Mouse (Mus musculus): ENCODE measurements around the gene Nosip. TPM values are rescaled to one million over a fixed set of nuclear protein-coding genes. Genes with fewer than 3 reads are reported as not detected.
"Not testable (repeated sequence)": the region's sequence is repeated elsewhere in the genome, so short reads cannot be mapped to it uniquely, and the experiment has no call there.

Gene Nosip
- 49.5 and 50.5 TPM in 2 replicates for polyA plus RNA-seq (2015; fragmentation: Nextera tagmentation; extraction: Ambion mirVana)

DNA sequence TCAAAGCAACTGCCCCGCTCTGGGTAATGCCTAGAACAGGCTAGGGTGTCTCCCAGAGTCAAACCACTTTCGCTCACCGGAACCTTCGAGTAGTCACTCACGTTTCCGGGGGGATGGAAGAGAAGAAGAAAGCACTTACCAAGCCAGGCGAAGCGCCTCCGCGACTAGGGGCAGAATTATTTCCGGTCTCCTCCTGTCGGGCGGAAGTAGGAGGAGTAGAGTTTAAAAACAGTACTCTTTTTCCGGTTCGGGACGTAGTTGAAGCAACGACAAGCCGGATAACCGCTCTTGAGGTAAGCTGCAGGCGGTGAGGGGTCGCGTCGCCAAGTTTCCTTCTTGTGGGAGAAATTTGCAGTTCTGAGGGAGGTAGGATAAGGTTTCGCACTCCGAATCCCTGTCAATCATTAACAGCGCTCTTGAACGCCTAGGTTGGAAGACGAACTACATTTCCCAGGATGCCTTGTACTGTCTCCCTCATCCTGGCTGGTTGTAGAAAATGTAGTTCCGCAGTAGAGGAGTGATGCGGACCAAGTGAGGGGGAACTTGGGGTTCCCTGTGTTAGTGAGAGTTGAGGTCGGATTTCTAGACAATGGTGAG is at the start of gene Nosip, which contains the start of gene Prrg2:
Gene Nosip, plus strand, starts transcription at position 191 of the 597 bp plus-strand sequence.
Gene Prrg2, minus strand, starts transcription at position 439 of the 597 bp plus-strand sequence.
- Histone ChIP-seq H3K4me3 (replicated peaks) (peak within 1 kb of the TSS; percentile 72), H3K36me3 (no peaks in the 10 kb centered on the region), H3K27ac (peak within 1 kb of the TSS; percentile 93), H3K9ac (peak within 1 kb of the TSS; percentile 62), H3K9me3 (no peaks in the 10 kb centered on the region), H3K4me1 (replicated peaks) (peaks cover 10% of the 10 kb centered on the region), H3K27me3 (replicated peaks) (no peaks in the 10 kb centered on the region), H3K4me2 (replicated peaks) (peak within 1 kb of the TSS; percentile 61)
- WGBS = under 1% methylated on average over 31 of the region's 31 CpGs
- peak; percentile 91 for ATAC-seq

DNA sequence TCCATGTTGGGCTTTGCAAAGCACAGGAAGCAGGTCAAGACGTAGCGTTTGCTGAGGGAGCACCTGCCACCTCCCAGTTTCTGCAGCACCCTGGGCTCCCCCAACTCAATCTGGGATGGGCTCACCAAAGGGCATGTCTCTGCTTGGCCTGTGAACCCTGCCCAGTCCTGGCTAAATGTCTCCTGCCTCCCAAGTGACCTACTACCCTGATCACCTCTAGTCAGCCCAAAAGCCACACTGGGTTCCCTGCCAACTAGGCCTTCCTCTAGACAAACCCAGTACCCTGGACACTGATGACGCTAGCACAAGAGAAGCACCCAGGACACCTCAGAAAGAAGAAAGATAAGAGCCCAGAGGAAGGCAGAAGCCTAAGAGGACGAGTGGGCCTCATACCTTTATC is 49.4 kb upstream of the Nosip start:
- no peak for ATAC-seq
- no peak overlapping the region for H3K9ac ChIP-seq
- peaks cover 45% of the 10 kb centered on the region for H3K36me3 ChIP-seq
- no peaks in the 10 kb centered on the region for H3K27me3 ChIP-seq (replicated peaks)
- H3K4me3 ChIP-seq (replicated peaks) = no peak overlapping the region
- 83% methylated on average over 4 of the region's 4 CpGs for WGBS
- H3K27ac ChIP-seq = no peak overlapping the region
- H3K9me3 ChIP-seq = no peaks in the 10 kb centered on the region
- peaks cover 10% of the 10 kb centered on the region; the same call in 1 of the 2 replicates for H3K4me1 ChIP-seq (replicated peaks)
- no peak overlapping the region for H3K4me2 ChIP-seq (replicated peaks)

DNA sequence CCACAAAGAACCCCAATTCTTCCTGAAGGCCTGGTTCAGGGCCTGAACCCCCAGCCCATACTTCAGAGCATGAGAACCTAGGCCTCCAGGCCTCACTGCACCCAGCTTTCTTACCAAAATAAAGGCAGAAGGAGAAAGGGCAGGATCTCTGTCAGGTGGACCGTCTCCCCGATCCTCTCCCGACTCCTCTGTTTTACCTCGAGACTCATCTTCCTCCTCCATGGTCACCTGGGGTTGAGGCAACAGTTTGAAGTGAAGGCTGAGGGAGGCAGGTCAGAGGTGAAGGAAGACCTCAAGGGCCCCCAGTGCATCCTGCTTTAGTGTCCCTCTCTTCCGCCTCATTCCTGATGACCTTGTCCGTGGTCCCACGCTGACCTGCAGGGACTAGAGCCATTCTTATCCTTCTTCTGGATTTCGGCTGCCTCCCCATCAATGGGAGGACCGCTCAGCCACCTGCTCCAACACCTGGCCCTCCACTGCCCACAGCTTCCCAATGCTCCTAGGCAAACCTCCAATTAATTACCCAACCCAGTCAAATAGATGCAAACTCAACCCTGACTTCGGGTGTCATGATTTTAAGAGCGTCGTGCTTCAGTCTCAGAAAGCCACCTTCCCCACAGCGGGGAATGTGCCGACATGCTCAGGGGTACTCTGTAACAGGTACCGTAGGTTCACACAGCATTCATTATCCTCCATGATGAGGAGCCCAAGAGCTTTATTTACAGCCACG is 48.7 kb upstream of the Nosip start:
- no peak overlapping the region for H3K4me3 ChIP-seq (replicated peaks)
- no peak overlapping the region for H3K4me2 ChIP-seq (replicated peaks)
- no peaks in the 10 kb centered on the region for H3K9me3 ChIP-seq
- no peak overlapping the region for H3K9ac ChIP-seq
- peaks cover 38% of the 10 kb centered on the region for H3K36me3 ChIP-seq
- no peak for ATAC-seq
- WGBS = 93% methylated on average over 16 of the region's 16 CpGs
- H3K27me3 ChIP-seq (replicated peaks) = no peaks in the 10 kb centered on the region
- H3K27ac ChIP-seq = no peak overlapping the region
- H3K4me1 ChIP-seq (replicated peaks) = peaks cover 16% of the 10 kb centered on the region; the same call in 1 of the 2 replicates

DNA sequence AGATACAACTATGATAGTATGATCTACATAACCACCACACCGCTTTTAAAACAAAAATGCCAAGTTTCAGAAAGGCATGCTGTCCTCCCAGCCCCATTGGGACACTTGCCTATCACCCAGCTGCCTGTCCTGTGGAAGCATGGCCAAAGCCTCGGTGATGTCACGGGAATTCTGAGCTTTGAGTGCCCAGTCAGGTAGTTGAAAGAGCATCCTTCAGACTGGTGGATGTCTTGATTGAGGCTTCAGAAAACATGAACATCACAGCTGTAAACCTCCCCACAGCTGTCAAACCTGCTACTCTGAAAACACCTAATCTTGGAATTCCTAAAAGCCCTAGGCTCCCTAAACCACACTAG is 48.2 kb upstream of the Nosip start:
- Histone ChIP-seq H3K9me3 (no peaks in the 10 kb centered on the region), H3K9ac (no peak overlapping the region)

DNA sequence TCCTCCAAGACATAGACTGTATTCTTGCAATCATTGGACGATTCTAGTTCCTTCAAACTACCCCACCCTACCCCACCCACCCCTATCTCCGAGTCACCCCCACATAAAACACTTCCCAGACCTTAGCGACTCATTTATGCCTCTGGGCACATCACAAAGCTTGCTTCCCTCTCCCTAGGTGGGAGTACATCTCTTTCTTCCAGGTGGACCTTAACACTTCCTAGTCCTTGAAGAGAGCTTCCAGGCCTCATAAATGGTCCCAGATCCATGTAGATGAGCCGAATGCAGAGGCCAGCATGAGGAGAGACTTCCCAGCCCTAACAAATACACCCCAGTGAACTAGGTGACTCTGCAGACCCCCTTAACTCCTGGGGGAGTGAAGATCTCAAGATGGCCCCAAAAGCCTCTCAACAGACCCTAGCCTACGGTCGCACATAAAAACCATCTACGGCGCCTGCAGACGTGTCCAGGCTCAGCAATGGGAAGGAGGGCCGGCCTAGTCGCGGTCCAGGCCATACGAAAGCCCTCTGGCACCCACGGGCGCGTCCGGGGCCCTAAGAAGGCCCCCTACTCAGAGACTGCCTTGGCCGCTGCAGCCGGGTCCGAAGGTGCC is 46.8 kb upstream of the Nosip start:
- under 1% methylated on average over 20 of the region's 20 CpGs for WGBS
- H3K27ac ChIP-seq = peak overlapping the region; percentile 91

More for the DNA sequence above, 48.2 kb upstream of the Nosip start:
- H3K36me3 ChIP-seq = peaks cover 34% of the 10 kb centered on the region
- peak overlapping the region; percentile 68; the same call in 1 of the 2 replicates for H3K4me2 ChIP-seq (replicated peaks)
- H3K27me3 ChIP-seq (replicated peaks) = no peaks in the 10 kb centered on the region
- peaks cover 20% of the 10 kb centered on the region for H3K4me1 ChIP-seq (replicated peaks)
- no peak for ATAC-seq
- 96% methylated on average over 3 of the region's 3 CpGs for WGBS
- no peak overlapping the region for H3K4me3 ChIP-seq (replicated peaks)
- no peak overlapping the region for H3K27ac ChIP-seq

DNA sequence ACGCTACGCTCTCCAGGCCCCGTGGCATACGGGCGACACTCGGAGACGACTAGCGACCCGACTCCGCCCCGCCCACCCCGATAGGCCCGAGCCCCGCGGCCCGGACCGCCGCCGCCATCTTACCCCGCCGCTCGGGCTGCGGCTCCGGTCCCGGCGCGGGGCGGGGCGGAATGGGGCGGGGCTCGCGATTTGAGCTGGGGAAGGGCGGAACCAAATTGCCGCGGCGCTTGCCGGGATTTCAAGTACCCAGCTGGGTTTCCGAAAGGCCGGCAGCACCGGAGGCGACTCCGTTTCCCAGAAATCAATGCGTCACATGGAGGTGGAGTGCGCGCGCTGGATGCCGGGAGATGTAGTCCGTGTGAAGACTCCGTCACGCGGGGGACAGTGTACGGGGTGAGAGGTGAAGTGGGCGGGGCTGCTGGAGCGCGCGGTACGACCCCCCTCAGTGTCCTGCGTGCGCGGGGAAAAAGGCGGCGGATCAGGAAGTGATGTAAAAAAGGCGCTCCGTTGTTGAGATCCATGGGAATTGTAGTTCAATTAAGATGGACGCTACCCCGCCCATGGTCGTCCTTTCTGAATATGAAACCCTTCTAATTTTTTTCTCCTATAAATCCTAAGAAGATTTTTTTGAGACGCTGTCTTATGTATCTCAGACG is 46.1 kb upstream of the Nosip start, which contains the start of gene Scaf1:
Gene Scaf1, minus strand, starts transcription at position 407 of the 656 bp plus-strand sequence.
- H3K27me3 ChIP-seq (replicated peaks) = no peaks in the 10 kb centered on the region
- peak within 1 kb of the TSS; percentile 83 for H3K4me3 ChIP-seq (replicated peaks)
- peaks cover 23% of the 10 kb centered on the region for H3K4me1 ChIP-seq (replicated peaks)
- H3K27ac ChIP-seq = peak within 1 kb of the TSS; percentile 99
- no peaks in the 10 kb centered on the region for H3K9me3 ChIP-seq
- peak within 1 kb of the TSS; percentile 79 for H3K4me2 ChIP-seq (replicated peaks)
- ATAC-seq = peak; percentile 88
- peaks cover 21% of the 10 kb centered on the region for H3K36me3 ChIP-seq
- H3K9ac ChIP-seq = peak within 1 kb of the TSS; percentile 95
- under 1% methylated on average over 66 of the region's 69 CpGs for WGBS

More for the DNA sequence above, 46.8 kb upstream of the Nosip start:
- Histone ChIP-seq H3K36me3 (peaks cover 23% of the 10 kb centered on the region), H3K9me3 (no peaks in the 10 kb centered on the region), H3K4me2 (replicated peaks) (peak overlapping the region; percentile 68), H3K27me3 (replicated peaks) (no peaks in the 10 kb centered on the region), H3K4me3 (replicated peaks) (peak overlapping the region; percentile 83), H3K9ac (peak overlapping the region; percentile 95), H3K4me1 (replicated peaks) (peaks cover 23% of the 10 kb centered on the region)
- ATAC-seq = no peak

DNA sequence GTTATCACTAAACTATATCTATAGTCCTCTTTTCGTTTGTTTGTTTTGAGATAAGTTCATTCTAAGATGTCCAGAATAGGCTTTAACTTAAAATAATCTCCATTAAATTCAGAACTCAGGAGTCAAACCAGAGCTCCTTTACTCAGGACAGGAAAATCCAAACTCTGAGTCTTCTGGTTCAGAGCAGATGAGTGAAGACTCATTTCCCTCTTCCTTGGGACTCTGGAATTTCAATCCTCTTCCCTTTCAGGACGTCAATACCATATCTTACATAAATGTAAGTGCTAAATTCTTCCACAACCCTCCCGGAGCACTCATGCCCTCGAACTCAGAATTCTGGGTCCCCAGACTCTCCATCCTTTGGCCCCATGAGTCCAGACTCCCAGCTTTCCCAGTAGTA is 45.5 kb upstream of the Nosip start:
- peak overlapping the region; percentile 79 for H3K4me2 ChIP-seq (replicated peaks)
- ATAC-seq = no peak
- H3K27me3 ChIP-seq (replicated peaks) = no peaks in the 10 kb centered on the region
- H3K4me1 ChIP-seq (replicated peaks) = peaks cover 23% of the 10 kb centered on the region
- WGBS = 3% methylated on average over 4 of the region's 4 CpGs
- H3K4me3 ChIP-seq (replicated peaks) = peak overlapping the region; percentile 83
- H3K9ac ChIP-seq = peak overlapping the region; percentile 56
- peaks cover 15% of the 10 kb centered on the region for H3K36me3 ChIP-seq
- H3K27ac ChIP-seq = peak overlapping the region; percentile 99
- H3K9me3 ChIP-seq = no peaks in the 10 kb centered on the region

DNA sequence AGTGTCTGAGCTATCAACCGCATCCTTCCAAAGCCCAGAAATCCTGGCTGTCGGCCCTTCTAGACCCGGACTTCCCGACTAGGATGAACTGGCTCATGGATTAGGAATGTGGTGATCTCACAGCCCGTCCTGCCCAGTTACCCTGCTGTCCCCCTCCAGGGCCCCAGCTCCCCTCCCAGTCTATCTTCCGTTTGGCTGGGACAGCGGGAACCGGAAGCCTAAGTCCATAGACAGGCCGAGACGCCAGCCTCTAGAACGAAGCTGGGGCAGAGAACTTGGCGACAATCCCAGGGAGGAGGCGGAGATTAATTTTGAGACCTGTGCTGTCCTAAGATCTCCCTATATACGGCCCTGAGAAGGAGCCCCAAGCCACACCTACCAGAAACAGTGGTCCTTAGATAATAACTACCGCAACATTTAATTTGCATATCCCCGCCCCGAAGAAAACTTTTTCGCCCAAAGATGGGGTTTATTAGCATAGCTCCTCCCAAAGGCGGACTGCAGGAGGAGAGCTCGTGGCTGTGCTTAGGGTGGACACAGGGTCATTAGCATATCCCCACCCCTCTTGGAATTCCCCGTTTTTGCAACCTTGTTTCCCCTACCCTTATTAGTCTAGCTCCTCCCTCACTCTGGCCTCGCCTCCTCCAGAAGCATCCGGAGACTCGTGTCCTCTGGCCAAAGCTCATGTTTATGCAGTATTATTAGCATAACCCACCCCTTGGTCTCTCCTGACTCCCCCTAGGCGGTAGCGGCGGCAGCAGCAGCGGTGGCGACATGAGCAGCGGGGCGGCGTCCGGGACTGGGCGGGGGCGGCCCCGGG is 44.8 kb upstream of the Nosip start, which contains the start of gene Rras:
Gene Rras, plus strand, starts transcription at position 720 of the 820 bp plus-strand sequence.
- Histone ChIP-seq H3K36me3 (peaks cover 8% of the 10 kb centered on the region), H3K9me3 (no peaks in the 10 kb centered on the region), H3K4me2 (replicated peaks) (peak within 1 kb of the TSS; percentile 79), H3K4me1 (replicated peaks) (peaks cover 23% of the 10 kb centered on the region), H3K27ac (peak within 1 kb of the TSS; percentile 99), H3K27me3 (replicated peaks) (no peaks in the 10 kb centered on the region), H3K4me3 (replicated peaks) (peak within 1 kb of the TSS; percentile 83), H3K9ac (peak within 1 kb of the TSS; percentile 67)
- peak; percentile 93 for ATAC-seq
- under 1% methylated on average over 36 of the region's 36 CpGs for WGBS

DNA sequence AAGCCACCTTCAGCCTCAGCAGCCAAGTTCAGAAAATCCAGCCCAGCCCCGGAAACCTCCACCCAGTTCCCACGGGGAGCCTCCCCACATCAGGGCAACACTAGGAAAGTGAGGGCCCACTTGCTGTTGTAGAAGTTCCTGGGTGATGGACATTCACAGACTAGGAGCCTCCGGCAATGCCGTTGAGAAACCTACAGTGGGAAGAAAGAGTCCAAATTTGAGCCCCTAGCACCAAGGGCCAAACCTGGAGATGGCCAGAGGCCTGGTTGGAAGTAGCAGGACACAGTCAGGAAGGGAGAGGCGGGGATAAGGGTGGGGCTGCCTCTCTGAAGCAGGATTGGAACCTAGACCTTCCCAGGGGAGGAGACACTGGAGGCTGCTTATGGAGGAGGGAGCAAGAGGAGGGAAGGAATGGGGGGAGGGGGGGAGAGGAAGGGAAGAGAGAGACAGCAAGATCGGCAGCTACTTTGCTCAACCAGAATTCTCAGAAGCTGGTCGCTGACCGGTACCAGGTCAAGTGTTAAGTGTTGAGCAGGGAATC is 43.1 kb upstream of the Nosip start:
- peak overlapping the region; percentile 99 for H3K27ac ChIP-seq

DNA sequence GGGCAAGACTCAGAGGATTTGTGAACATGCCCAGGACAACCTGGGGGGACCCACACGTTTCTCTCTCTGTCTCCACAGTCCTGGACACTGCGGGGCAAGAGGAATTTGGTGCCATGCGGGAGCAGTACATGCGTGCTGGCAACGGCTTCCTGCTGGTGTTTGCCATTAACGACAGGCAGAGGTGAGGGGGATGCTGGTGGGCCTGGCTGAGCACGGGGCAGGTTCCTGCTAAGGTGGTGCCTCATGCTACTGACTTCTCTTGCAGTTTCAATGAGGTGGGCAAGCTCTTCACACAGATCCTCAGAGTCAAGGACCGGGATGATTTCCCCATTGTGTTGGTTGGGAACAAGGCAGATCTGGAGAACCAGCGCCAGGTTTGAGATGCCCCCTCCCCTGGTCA is 42.0 kb upstream of the Nosip start:
- Histone ChIP-seq H3K36me3 (no peaks in the 10 kb centered on the region), H3K4me2 (replicated peaks) (no peak overlapping the region), H3K4me1 (replicated peaks) (peaks cover 15% of the 10 kb centered on the region), H3K9me3 (no peaks in the 10 kb centered on the region), H3K27me3 (replicated peaks) (no peaks in the 10 kb centered on the region), H3K27ac (no peak overlapping the region), H3K4me3 (replicated peaks) (no peak overlapping the region), H3K9ac (no peak overlapping the region)
- ATAC-seq = no peak
- WGBS = 72% methylated on average over 9 of the region's 9 CpGs

More for the DNA sequence above, 43.1 kb upstream of the Nosip start:
- Histone ChIP-seq H3K4me1 (replicated peaks) (peaks cover 18% of the 10 kb centered on the region), H3K4me3 (replicated peaks) (peak overlapping the region; percentile 83), H3K9ac (peak overlapping the region; percentile 33; the same call in 1 of the 2 replicates), H3K9me3 (no peaks in the 10 kb centered on the region), H3K36me3 (no peaks in the 10 kb centered on the region), H3K27me3 (replicated peaks) (no peaks in the 10 kb centered on the region), H3K4me2 (replicated peaks) (peak overlapping the region; percentile 79)
- 28% methylated on average over 8 of the region's 8 CpGs for WGBS
- no peak for ATAC-seq

DNA sequence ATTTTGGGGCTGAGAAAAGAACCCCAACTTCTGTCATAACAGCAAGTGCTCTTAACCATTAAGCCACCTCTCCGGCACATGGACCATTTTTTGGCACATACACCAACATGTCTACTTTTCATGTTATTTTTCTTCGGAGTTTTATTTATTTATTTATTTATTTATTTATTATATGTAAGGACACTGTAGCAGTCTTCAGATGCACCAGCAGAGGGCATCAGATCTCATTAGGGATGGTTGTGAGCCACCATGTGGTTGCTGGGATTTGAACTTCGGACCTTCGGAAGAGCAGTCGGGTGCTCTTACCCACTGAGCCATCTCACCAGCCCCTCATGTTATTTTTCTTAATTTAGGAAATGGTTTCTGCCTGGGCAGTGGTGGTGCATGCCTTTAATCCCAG is 38.5 kb upstream of the Nosip start:
- not testable (repeated sequence) for H3K27ac ChIP-seq; H3K4me3 ChIP-seq (replicated peaks); H3K27me3 ChIP-seq (replicated peaks); H3K4me2 ChIP-seq (replicated peaks); ATAC-seq; H3K9ac ChIP-seq; H3K4me1 ChIP-seq (replicated peaks); H3K9me3 ChIP-seq
- H3K36me3 ChIP-seq = peaks cover 11% of the 10 kb centered on the region; the same call in 1 of the 2 replicates
- 80% methylated on average over 5 of the region's 5 CpGs for WGBS

Measured in intestine, embryonic 15.5 days (tissue).